Mouse (Mus musculus): Measurements from ENCODE around the gene Sprr2j-ps.

- TF ChIP-seq CTCF (IDR thresholded peaks at IDR 0.05; ENCODE audit: low read depth) = no peak
- TF ChIP-seq EP300 (IDR thresholded peaks at IDR 0.05; ENCODE audit: low read depth) = no peak
These were observed 11.4 kb downstream of the Sprr2j-ps start, which contains the start of gene Gm9774 for GRCm38 (mm10) chr3:92429323-92429722.
